Mouse (Mus musculus) retina, adult 2 months (tissue): ENCODE results near the gene Dusp15.

Source experiments
- DNase-seq: peaks from one replicate; pipeline ENCODE4 v3.0.0-alpha.2; 2012; ENCODE audit warnings: low read depth, low spot score

The Dusp15 gene

GRCm38 (mm10) chr2:152951065-152951849, at the start of gene Dusp15:
Dusp15 (minus strand) TSS chr2:152951698.
- no peak for DNase-seq

GRCm38 (mm10) chr2:152997046-152997445, 45.5 kb upstream of the Dusp15 start:
- DNase-seq, result no peak

- DNase-seq, result no peak
Observed at GRCm38 (mm10) chr2:152991529-152991928, 40.0 kb upstream of the Dusp15 start.

GRCm38 (mm10) chr2:152985582-152985981, 34.1 kb upstream of the Dusp15 start:
- no peak for DNase-seq

- no peak for DNase-seq
Observed at GRCm38 (mm10) chr2:152976991-152977390, 25.5 kb upstream of the Dusp15 start.

- no peak for DNase-seq
Observed at GRCm38 (mm10) chr2:152965555-152965954, 14.1 kb upstream of the Dusp15 start.

GRCm38 (mm10) chr2:152962091-152962793, 10.7 kb upstream of the Dusp15 start, which contains the start of gene Ttll9:
Ttll9 (plus strand) TSS chr2:152962485.
- no peak for DNase-seq

GRCm38 (mm10) chr2:152958116-152958515, 6.6 kb upstream of the Dusp15 start:
- DNase-seq, result no peak

- no peak for DNase-seq
Observed at GRCm38 (mm10) chr2:152951850-152952720, 587 bp upstream of the Dusp15 start.

- no peak for DNase-seq
Observed at GRCm38 (mm10) chr2:152950358-152951064, 987 bp downstream of the Dusp15 start.

- DNase-seq, result no peak
Observed at GRCm38 (mm10) chr2:152948438-152949020, 3.0 kb downstream of the Dusp15 start.

GRCm38 (mm10) chr2:152947098-152947497, 4.4 kb downstream of the Dusp15 start:
- no peak for DNase-seq

GRCm38 (mm10) chr2:152944013-152944412, 7.5 kb downstream of the Dusp15 start:
- no peak for DNase-seq

GRCm38 (mm10) chr2:152943568-152943967, 7.9 kb downstream of the Dusp15 start:
- DNase-seq, result no peak

- DNase-seq, result no peak
Observed at GRCm38 (mm10) chr2:152942898-152943515, 8.5 kb downstream of the Dusp15 start.

GRCm38 (mm10) chr2:152941776-152942175, 9.7 kb downstream of the Dusp15 start:
- no peak for DNase-seq

GRCm38 (mm10) chr2:152941106-152941505, 10.4 kb downstream of the Dusp15 start:
- no peak for DNase-seq

GRCm38 (mm10) chr2:152939846-152940245, 11.7 kb downstream of the Dusp15 start:
- DNase-seq, result no peak

GRCm38 (mm10) chr2:152933614-152934013, 17.9 kb downstream of the Dusp15 start:
- DNase-seq, result no peak

- DNase-seq, result no peak
Observed at GRCm38 (mm10) chr2:152933048-152933447, 18.4 kb downstream of the Dusp15 start, which contains the start of gene Foxs1. Foxs1 (minus strand) TSS chr2:152933208.
